Mouse (Mus musculus) ES-CJ7 (cell line): Measurements from ENCODE around the gene AC131692.1.

Experiments used
- DNase-seq: peaks from one replicate; pipeline ENCODE4 v3.0.0; 2011; ENCODE audit warnings: low read depth, low spot score

The AC131692.1 gene

GRCm38 (mm10) chr19:6094119-6094518, at the start of gene AC131692.1:
TSS of gene AC131692.1 (plus strand) at chr19:6094419.
- DNase-seq: no peak

- DNase-seq: no peak
Measured at GRCm38 (mm10) chr19:6045366-6046293, 48.6 kb upstream of the AC131692.1 start.

GRCm38 (mm10) chr19:6046294-6047153, 47.7 kb upstream of the AC131692.1 start, which contains the start of gene Syvn1:
TSS of gene Syvn1 (plus strand) at chr19:6046576.
- peak; percentile 94 for DNase-seq

GRCm38 (mm10) chr19:6047154-6047898, 46.9 kb upstream of the AC131692.1 start:
- no peak for DNase-seq

- no peak for DNase-seq
Measured at GRCm38 (mm10) chr19:6047899-6048166, 46.4 kb upstream of the AC131692.1 start.

- DNase-seq: no peak
Measured at GRCm38 (mm10) chr19:6048681-6049410, 45.4 kb upstream of the AC131692.1 start.

- no peak for DNase-seq
Measured at GRCm38 (mm10) chr19:6052516-6052915, 41.7 kb upstream of the AC131692.1 start.

- DNase-seq: no peak
Measured at GRCm38 (mm10) chr19:6054296-6054695, 39.9 kb upstream of the AC131692.1 start.

- DNase-seq: no peak
Measured at GRCm38 (mm10) chr19:6056696-6057095, 37.5 kb upstream of the AC131692.1 start.

- DNase-seq: peak; percentile 98
Measured at GRCm38 (mm10) chr19:6057313-6058096, 36.7 kb upstream of the AC131692.1 start, which contains the start of the genes Mrpl49 and Fau. TSS of gene Mrpl49 (minus strand) at chr19:6057785. TSS of gene Fau (plus strand) at chr19:6057844.

GRCm38 (mm10) chr19:6058513-6058912, 35.7 kb upstream of the AC131692.1 start:
- no peak for DNase-seq

GRCm38 (mm10) chr19:6058966-6059365, 35.3 kb upstream of the AC131692.1 start:
- DNase-seq: no peak

- DNase-seq: peak; percentile 91
Measured at GRCm38 (mm10) chr19:6061021-6061533, 33.1 kb upstream of the AC131692.1 start, which contains the start of gene Znhit2. TSS of gene Znhit2 (plus strand) at chr19:6061192.

- no peak for DNase-seq
Measured at GRCm38 (mm10) chr19:6061641-6062302, 32.4 kb upstream of the AC131692.1 start.

GRCm38 (mm10) chr19:6062418-6062817, 31.8 kb upstream of the AC131692.1 start:
- no peak for DNase-seq

- no peak for DNase-seq
Measured at GRCm38 (mm10) chr19:6063081-6063480, 31.1 kb upstream of the AC131692.1 start.

GRCm38 (mm10) chr19:6066571-6066970, 27.6 kb upstream of the AC131692.1 start:
- no peak for DNase-seq

GRCm38 (mm10) chr19:6067011-6067723, 27.1 kb upstream of the AC131692.1 start:
- peak; percentile 91 for DNase-seq
